Mouse (Mus musculus): Measurements from ENCODE around the gene Rbfox1.
A peak's percentile ranks its signal among the peaks of the same experiment; 100 is the strongest.

Rbfox1 gene

DNA sequence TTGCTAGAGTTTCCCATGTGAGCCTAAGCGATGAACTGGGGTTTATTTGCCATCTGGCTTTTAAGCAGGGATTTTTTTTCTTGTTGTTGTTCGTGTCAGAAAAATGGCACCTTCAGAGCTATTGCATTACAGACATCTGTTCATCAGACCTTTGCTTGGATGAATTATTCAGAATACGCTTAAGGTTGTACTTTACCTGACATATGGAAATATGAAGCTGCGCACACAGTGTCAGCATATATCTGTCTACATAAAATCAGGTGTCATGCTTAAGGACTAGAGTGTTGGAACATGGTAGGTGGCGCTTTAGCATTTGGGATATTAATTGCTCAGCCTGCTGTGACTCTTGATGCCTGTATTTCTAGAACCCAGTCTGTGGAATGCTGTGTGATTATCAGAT, 819.7 kb downstream of the Rbfox1 start:
- DNase-seq (ENCODE audit: low spot score): no peak

DNA sequence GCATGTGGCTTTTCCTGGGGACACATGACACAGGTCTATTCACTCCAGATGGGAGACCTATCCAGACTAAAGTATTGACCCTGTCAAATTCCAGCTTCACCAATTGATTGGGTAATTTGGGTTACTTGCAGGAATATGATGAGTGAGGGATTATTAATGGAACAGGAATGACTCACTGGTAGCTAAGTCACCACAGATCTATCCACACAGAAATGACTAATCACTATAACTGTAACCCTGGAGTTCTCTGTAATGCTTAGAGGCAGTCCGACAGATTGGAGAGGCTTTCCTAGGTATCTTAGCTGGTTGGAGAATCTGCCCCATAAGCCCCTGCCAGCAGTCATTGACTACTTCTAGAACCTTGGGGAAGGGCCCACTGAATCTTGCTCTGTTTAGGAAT, 827.2 kb downstream of the Rbfox1 start:
- no peak for DNase-seq (ENCODE audit: low spot score)

- DNase-seq (ENCODE audit: low spot score): no peak
Measured at GRCm38 (mm10) chr16:6715245-6715644, 830.1 kb downstream of the Rbfox1 start.

DNA sequence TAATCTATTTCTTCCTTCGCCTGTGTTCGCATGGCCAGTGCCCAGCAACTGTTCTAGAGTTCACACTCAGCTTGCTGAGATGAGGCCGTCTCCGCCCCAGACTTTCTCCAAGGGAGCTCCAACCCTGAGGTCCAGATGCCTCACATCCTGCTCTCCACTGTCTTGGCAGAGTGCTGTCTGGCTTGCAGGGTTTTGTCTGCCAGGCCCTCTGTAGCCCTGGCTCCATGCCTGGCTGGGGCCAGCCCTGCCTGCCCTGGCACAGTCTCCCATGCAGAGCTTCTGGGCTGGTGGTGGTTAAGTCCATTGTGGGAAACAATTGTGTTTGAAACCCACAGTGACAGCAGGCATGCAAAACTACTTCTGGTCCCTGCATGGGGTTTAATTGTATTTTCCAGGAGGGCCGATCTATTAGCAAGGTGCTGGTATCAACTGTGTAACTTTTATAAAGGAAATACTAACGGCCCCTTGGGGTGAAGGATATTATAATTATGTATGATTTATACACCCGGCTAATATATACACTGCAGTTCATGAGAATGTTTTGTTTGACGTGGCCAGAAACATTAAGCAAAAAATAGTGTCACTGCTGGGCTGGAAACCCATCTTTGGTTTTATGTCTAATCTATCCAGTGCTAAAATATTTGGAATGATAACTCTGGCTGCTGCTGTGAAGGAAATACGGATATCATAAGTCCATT, 831.2 kb downstream of the Rbfox1 start:
- no peak for DNase-seq (ENCODE audit: low spot score)

DNA sequence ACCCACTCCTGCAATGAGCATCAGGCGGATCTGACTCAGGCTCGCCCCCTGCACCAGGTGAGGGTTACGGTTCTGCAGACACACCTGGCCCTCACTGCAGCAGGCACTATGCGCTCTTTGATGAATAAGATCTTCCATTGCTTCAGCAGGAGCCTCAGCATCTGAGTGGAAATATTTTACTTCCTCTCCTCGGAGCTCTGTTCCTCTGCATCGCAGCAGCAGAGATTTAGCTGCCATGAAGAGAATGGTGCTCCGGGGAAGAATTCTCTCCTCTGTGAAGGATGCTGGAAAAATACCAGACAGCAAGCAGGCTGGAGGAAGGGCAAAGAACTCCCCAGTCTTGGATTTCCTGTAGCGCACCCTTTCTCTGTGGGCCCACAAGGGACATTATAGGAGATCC, 833.9 kb downstream of the Rbfox1 start:
- no peak for DNase-seq (ENCODE audit: low spot score)

DNA sequence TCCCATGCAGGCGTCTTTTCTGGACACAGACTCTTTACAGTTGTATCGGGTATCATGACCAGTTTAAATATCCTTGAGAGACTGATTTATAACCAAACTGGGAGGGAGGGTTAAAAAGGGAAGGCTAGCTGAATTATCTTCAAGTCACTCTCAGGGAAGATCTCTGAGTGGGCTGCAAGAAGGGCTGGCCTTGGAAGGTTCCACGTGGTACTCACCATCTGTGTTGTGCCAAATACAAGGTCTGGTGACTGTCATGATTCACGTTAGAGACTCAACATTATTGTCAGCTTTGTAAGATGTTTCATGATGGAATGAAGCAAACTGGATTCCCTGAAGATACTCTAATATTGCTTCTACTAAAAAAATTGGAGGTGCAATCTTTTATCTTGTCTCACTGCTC, 847.5 kb downstream of the Rbfox1 start:
- no peak for DNase-seq (ENCODE audit: low spot score)

- DNase-seq (ENCODE audit: low spot score): no peak
Measured at GRCm38 (mm10) chr16:6733427-6733826, 848.3 kb downstream of the Rbfox1 start.

GRCm38 (mm10) chr16:6736566-6736965, 851.4 kb downstream of the Rbfox1 start:
- no peak for DNase-seq (ENCODE audit: low spot score)

GRCm38 (mm10) chr16:6736998-6737397, 851.8 kb downstream of the Rbfox1 start:
- no peak for DNase-seq (ENCODE audit: low spot score)

DNA sequence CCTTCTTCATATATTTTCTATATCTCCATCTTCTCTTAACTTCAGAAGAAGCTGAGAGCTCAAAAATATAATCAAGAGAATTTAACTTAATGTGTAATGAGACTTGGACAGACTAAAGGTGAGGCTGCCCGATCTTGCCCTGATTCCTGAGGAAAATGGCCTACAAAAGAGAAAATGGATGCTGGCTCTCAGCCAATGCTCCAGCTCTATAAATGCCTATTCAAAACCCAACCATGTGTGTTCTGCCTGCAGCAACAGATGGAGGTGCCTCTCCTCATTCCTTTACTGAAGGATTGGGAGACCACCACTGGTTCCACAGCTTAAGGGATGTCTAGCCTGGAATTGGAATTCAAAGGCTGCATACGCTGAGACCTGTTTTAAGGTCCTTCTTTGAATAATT, 861.0 kb downstream of the Rbfox1 start:
- DNase-seq (ENCODE audit: low spot score): no peak

- DNase-seq (ENCODE audit: low spot score): no peak
Measured at GRCm38 (mm10) chr16:6750491-6750890, 865.3 kb downstream of the Rbfox1 start.

DNA sequence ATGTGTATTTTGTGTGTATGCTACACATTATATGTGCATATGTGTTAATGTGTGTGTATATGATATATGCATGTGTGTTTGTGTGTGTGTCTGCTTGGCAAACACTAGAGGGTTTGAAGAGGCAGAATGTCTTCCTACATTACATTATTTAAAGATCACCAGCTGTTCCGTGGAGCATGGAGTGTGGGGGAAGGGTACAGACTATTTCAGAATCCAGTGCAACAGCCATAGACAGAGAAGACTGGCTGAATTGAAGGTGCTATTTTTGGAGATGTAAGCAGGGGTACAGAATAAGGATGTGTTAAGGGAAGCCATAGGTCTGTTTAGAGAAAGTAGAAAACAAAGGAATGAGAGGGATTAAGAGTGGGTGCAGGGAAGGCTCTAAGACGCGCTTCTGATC, 869.7 kb downstream of the Rbfox1 start:
- no peak for DNase-seq (ENCODE audit: low spot score)

DNA sequence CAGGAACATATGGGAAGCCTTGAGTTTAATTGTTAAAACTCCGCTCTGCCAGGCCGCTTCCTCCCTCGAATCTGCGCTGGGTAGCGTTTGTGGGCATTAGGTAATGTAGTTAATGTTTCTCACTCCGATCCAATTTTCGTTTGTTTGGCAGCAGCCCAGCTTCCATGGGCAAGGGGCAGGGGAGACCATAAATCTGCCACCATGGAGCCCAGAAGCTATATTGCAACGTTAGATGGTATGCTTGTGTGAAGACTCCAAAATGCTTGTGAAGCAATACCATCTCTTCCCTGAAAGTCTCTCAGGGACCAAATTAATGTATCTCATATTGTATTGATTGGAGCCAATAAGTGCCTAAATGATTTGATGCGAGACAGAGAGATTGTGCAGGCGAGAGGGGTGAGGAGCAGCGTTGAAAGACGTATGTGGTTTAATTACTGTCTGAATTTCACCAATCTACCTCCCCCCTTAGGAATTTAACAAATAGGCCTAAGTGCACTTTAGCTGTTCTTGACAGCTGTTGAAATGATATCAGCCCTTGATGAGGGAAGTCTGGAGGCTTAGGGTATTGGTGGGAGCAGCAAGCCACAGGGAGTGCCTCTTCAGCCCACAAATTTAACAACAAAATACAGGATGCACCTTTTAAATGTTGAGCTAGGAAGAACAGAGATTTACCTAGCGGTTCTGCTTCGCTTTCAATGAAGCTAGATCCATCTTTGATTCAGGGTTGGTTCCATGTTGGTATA, 884.5 kb downstream of the Rbfox1 start:
- peak; percentile 5 for DNase-seq (ENCODE audit: low spot score)

DNA sequence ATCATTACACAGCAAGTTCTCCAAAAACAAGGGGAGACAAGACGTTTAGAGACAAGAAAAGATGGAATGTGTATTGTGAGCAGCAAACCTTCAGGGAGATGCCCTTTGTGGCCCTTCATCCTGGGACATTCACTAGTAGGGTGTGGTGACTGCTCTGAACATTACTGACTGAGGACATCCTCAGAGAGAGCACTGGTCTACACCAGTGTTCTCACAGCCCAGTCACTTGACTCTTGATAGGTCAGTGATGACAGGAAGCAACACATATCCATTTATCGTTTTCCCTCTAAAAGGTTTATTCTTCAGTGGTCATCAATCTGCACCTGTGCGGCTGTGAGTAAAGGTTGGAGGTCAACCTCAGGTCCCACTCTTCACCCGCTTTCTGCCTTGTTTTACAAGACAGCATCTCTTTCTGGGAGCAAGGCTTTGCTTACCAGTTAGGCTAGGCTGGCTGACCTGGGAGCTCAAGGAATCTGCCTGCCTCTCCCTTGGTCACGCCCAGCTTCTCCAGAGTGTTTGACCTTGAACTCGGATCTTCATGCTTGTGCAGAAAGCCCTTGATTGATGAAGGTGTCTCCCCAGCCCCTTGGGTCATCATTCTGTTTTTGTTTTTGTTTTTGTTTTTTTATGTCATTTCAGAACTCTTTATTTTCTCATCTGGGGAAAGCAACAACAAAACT, 892.5 kb downstream of the Rbfox1 start:
- no peak for DNase-seq (ENCODE audit: low spot score)

- no peak for DNase-seq (ENCODE audit: low spot score)
Measured at GRCm38 (mm10) chr16:6784144-6784543, 899.0 kb downstream of the Rbfox1 start.

DNA sequence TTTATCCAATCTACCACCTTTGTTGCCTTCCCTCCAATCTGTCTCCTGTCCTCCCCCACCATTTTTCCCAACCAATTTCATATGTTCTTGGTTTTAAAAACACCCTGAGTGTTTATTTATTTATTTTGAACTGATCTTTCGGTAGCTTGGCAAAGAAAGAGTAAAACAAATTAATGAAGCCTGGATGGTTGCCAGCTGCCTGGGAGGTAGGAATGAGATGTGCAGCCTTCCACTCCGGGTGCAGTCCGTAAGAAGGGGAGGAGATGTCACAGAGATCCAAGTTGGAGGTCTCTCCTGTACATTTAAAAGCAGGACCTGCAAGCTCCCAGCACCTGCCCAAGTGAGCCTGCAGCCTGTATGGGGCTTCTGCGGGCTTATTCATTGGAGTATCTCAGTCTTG, 899.9 kb downstream of the Rbfox1 start:
- no peak for DNase-seq (ENCODE audit: low spot score)

GRCm38 (mm10) chr16:6791218-6791617, 906.1 kb downstream of the Rbfox1 start:
- DNase-seq (ENCODE audit: low spot score): no peak

DNA sequence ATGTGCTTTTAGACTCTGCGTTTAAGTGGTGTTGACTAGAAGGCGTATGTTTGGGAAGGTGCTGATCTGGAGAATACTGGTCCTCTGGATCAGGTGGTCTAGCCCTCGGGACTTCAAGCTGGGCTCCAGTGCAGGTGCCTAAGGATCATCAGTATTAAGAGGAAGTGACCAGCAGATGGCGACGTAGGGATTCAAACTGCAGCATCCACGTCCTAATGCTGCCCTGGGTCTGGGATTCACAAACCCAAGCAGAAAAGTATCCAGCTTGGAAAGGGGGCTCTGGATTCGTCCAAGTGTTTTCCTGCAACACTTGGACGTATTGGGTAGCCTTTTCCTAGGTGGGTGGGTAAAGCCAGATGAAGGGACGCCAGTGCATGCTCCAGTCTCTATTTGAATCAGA, 906.5 kb downstream of the Rbfox1 start:
- peak; percentile 86 for DNase-seq (ENCODE audit: low spot score)

- DNase-seq (ENCODE audit: low spot score): no peak
Measured at GRCm38 (mm10) chr16:6806246-6806645, 921.1 kb downstream of the Rbfox1 start.

DNA sequence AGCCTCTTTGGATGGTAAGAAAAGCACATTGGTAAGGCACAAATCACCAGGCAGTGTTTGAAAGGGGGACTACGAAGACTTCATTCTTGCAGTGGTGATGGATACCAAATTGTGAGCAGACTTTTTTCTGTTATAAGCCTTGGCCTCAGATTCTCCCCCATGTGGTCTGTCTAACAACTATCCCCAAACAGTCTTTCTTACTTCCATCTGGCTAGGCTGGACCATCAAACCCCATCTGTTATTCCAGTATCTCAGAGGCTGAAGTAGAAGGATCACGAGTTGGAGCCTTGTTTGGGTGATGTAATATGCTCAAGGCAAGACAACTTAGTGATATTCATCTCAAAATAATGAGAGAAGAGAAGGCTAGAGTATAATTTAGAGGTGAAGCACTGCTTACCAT, 922.7 kb downstream of the Rbfox1 start:
- no peak for DNase-seq (ENCODE audit: low spot score)

DNA sequence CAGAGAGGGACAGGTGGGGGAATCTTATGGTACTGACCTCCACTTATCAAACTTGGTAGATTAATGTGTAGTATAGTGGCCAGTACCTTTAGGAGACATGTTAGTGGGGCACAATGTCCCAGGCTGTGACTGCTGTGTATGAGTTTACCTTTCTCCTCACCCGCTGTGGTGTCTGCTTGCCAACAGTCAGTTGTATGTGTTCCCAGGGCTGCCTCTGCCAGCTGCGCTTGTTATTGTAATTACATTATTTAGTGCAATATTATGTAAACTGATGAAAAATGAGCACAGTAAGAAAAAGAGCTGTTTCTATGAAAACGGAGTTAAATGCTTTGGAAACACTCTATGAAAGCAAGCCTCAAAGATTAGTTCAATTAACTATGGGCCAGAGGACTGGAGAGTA, 928.7 kb downstream of the Rbfox1 start:
- DNase-seq (ENCODE audit: low spot score): no peak

DNA sequence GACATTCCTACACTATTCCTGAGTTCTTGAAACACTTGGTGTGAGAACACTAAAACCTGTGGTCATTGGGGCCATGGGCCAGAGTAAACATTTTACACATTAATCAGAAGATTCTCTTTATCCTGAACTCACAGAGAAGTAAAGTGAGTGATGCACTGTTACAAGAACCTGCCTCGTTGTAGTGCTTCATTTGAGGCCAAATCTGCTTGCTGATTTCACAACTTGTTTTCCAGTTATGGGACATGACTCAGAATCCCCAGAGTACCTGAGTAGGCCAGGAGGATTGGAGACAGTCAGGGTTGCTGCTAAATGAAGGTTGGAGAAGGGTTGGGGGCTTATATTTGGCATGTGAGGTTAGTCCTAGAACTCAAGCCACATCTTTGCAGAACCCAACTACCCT, 936.6 kb downstream of the Rbfox1 start:
- DNase-seq (ENCODE audit: low spot score): no peak

GRCm38 (mm10) chr16:6829892-6830524, 944.9 kb downstream of the Rbfox1 start:
- no peak for DNase-seq (ENCODE audit: low spot score)

Measured in embryo, embryonic 10.5 days (tissue).